Mouse (Mus musculus) lung, adult 2 months (tissue): Measurements from ENCODE around the gene Prelp. TPM values are rescaled to one million over a fixed set of nuclear protein-coding genes. Genes with fewer than 3 reads are reported as not detected.
A peak's percentile ranks its signal among the peaks of the same experiment; 100 is the strongest.

Source experiments
- DNase-seq: peaks from one replicate; pipeline ENCODE4 v3.0.0; 2022
- H3K4me1 ChIP-seq: fragments of 200-500 bp; 2 replicates; pipeline ENCODE4 v1.6.1; 2011; ENCODE audit warnings: low read length; ENCODE audit not compliant: control insufficient read depth, insufficient read depth
- H3K4me3 ChIP-seq: fragments of 200-500 bp; replicated peaks from 2 replicates; pipeline ENCODE3; 2011; ENCODE audit warnings: low read depth, mild to moderate bottlenecking, control low read depth, low read length; ENCODE audit errors: extremely low read depth
- CTCF ChIP-seq: fragments of 200-500 bp; IDR thresholded peaks from 2 replicates; pipeline ENCODE4 v1.5.1; 2011; ENCODE audit warnings: mild to moderate bottlenecking, low read length, control low read depth; ENCODE audit not compliant: insufficient read depth
- POLR2A ChIP-seq: fragments of 200-500 bp; IDR thresholded peaks from 2 replicates; pipeline ENCODE4 v1.6.1; 2011; ENCODE audit warnings: low read depth, mild to moderate bottlenecking, control low read depth, low read length, borderline replicate concordance; ENCODE audit errors: extremely low read depth
- WGBS: fragments of 180-500 bp; shearing (Covaris S2); methylation state at CpG from one replicate; pipeline ENCODE4 v1.1.7; 2018; 5-methylcytosine and 5-hydroxymethylcytosine counted together
- polyA plus RNA-seq: library from polyadenylated mRNA; depleted of rRNA; stranded (reverse); fragments of >200 nt; gene quantifications from 2 replicates; pipeline ENCODE4 v1.2.3, GENCODE M21; 2012

The Prelp gene
- polyA plus RNA-seq, 1 experiment: 202 TPM

DNA sequence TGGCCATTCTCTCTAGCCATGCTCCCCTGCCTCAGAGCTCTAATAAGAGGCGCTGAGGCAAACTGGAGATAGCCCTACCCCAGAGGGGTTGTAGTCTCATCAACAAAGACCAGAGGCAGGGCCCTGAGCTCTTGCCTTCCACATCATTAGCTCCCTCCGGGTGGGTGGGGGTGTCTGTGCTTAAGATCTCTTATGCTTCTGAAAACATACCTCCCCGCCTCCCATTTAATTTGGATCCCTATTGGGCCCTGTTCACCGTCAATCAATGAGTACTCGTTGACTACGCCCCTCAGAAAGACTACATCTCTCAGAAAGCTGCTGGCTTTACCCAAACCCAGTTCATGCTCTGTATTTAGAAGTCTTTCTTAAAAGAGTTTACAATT is 3.1 kb downstream of the Prelp start:
- no peak for DNase-seq
- TF ChIP-seq CTCF (no peak), POLR2A (peak; percentile 15; the same call in 1 of the 2 replicates)
- 52% methylated on average over 6 of the region's 6 CpGs for WGBS
- Histone ChIP-seq H3K4me3 (peak overlapping the region; percentile 56), H3K4me1 (peaks cover 38% of the 10 kb centered on the region)

DNA sequence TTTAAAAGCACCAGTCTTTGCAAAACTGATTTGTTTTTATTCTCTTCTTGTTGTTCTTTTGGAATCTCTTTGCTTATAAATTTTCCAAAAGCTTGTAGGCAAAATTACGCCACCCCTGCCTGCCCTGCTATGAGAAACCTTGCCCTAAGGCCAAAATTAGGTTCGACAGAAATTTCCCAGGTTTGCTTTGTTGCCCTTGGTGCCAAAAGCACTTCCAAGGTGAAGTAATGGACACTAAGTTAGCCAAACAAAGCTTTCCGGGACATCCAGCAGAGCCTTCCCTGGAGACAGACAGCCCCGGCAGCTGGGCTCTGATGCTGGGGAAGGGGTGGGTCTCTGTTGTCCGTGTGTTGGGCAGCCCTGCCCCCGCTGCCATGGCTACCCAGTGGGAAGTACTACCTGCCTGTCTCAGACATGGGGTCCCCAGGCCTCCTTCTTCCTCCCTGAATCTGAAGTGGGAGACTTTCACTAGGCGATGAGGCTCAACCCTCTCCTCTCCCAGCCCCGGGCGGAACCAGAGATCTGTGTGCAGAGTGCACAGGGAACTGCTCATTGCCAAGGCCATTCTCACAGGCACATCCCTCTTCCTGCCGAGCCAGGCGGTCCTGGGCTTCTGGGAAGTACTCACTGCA is 3.6 kb downstream of the Prelp start:
- Histone ChIP-seq H3K4me3 (peak overlapping the region; percentile 33), H3K4me1 (peaks cover 38% of the 10 kb centered on the region)
- TF ChIP-seq POLR2A (peak; percentile 18; the same call in 1 of the 2 replicates), CTCF (no peak)
- WGBS: 23% methylated on average over 11 of the region's 11 CpGs
- peak; percentile 46 for DNase-seq

DNA sequence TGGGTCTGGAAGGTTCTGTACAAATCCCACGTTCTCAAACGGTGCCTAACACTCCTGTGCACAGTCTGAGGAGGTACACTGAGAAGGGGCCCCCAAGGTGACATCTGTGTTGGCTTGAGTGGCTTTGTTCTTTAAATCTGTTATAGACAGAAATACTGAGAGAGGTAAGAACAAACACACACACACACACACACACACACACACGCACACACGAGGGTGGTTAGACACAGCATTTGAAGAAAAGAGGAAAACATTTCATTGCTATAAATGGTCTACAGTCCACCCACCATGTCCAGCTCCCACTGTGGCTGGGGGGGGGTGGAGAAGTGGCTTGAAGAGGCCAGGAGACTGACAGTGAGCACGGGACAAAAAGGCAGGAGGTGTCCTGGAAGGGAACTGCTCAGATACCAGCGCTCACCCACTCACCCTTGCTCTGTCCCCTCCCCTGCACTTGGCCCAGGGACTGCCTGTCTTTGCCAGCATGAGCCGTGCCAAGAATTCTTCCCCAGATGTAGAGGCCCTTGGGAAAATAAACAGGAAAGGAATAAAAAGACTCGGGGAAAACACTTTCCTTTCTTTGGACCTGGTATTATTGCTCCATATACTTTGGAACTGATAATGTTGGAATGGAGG is 5.4 kb downstream of the Prelp start:
- 24% methylated on average over 8 of the region's 8 CpGs for WGBS
- TF ChIP-seq POLR2A: no peak; the same call in 1 of the 2 replicates
- no peak for TF ChIP-seq CTCF
- H3K4me3 ChIP-seq: no peak overlapping the region
- H3K4me1 ChIP-seq: peaks cover 31% of the 10 kb centered on the region
- peak; percentile 80 for DNase-seq

DNA sequence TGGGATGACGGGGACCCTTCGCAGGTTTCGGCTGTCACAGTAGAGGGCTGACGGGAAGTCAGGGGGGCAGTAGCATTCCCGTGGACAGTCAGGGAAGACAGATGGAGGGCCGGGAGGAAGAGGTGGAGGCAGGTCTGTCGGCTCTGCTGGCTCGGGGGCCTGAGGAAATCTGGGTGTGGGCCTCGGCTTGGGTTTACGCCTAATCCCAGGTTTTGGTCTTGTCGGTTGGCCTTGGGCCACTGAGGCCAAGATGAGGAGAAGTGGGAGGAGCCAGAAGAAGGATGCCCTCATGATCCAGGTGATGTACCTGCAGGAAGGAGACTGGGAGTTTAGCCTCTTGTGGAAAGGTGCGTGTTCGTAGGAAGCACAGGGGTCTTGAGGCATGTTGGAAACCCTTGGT is 6.1 kb downstream of the Prelp start:
- TF ChIP-seq POLR2A (no peak), CTCF (no peak)
- 74% methylated on average over 13 of the region's 13 CpGs for WGBS
- no peak overlapping the region for H3K4me3 ChIP-seq
- DNase-seq: no peak
- peaks cover 30% of the 10 kb centered on the region for H3K4me1 ChIP-seq

DNA sequence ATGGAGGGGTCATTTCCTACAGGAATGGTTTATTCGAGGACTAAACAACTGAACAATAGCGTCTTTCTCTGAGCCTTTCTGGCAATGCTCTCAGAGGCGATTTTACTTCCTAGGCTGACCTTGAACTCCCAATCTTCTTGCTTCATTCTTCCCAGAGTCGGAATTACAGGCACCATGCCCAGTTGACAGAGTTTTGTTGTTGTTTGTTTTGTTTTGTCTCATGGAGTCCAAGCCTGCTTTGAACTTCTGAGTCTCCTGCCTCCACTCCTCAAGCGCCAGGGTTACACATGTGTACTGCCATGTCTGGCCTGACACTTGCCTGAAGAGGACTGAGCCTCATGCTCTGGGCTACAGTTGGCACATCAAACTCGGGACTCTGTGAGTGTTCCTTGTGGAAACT is 8.2 kb downstream of the Prelp start:
- WGBS: 47% methylated on average over 6 of the region's 6 CpGs
- peaks cover 31% of the 10 kb centered on the region for H3K4me1 ChIP-seq
- TF ChIP-seq POLR2A (no peak), CTCF (no peak)

DNA sequence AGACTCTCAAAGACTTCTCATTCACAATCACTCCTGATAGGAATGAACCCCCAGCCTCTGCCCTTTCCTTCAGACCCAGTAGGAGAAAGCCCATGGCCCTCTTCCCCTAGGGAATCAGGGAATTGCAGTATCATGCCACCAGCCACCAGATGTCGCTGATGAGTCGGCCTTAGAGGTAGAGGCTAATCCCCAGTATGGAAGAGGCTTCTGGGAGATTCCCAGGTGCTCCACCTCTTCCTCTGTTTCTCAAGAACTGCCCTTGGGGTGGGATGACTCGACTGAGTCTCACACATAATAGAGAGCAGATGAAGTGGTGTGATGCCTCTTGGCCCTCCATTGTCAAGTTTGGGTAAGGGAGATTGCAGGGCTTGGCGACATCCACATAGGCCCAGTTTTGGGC is 9.8 kb downstream of the Prelp start:
- WGBS: 17% methylated on average over 4 of the region's 4 CpGs
- Histone ChIP-seq H3K4me1 (peaks cover 21% of the 10 kb centered on the region), H3K4me3 (no peak overlapping the region)
- peak; percentile 75 for DNase-seq
- TF ChIP-seq POLR2A: 0 out of 2 replicates have a peak, but pooled peaks have one; percentile 12
- TF ChIP-seq CTCF: peak; percentile 97

More for the DNA sequence above, 8.2 kb downstream of the Prelp start:
- no peak overlapping the region for H3K4me3 ChIP-seq
- DNase-seq: no peak

DNA sequence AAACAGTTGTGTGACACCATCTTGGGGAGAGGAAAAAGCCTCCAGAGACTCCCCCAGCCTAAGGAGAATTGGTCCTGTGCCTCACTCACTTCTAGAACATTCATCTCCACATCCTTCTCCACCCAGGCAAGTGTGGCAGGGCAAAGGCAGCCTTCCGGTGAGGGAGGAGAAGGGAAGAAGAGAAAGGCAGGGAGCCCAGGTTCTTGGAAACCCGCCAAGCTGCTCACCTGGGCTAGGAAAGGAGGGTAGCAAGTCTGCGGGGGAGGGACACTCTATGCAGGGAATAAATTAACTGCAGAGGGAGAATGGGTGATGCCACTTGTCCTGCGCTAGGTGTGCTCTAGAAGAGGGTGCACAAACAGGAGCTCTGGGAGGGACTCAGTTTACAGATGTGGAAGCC is 10.2 kb downstream of the Prelp start:
- Histone ChIP-seq H3K4me3 (no peak overlapping the region), H3K4me1 (peaks cover 17% of the 10 kb centered on the region)
- 64% methylated on average over 4 of the region's 4 CpGs for WGBS
- no peak for DNase-seq
- no peak for TF ChIP-seq CTCF
- TF ChIP-seq POLR2A: no peak

DNA sequence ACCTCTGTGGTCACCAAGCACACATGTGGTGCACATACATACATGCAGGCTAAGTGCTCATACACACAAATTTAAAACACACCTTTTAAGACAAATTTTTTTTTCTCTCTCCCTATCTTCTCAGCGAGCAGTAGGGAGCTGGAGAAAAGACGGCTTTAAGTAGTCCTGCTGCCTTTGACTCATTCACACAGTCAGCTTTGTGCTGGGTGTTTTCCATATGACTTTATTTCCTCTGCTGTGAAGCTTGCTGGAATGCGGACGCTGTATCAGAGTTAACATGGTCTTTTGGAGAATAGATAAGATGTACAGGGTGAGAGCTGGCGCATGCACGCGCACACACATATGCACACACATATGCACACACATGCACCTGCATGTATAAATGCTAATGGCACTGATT is 11.1 kb downstream of the Prelp start:
- peaks cover 12% of the 10 kb centered on the region; the same call in 1 of the 2 replicates for H3K4me1 ChIP-seq
- no peak overlapping the region for H3K4me3 ChIP-seq
- DNase-seq: no peak
- 93% methylated on average over 7 of the region's 7 CpGs for WGBS
- TF ChIP-seq POLR2A (no peak), CTCF (no peak)

DNA sequence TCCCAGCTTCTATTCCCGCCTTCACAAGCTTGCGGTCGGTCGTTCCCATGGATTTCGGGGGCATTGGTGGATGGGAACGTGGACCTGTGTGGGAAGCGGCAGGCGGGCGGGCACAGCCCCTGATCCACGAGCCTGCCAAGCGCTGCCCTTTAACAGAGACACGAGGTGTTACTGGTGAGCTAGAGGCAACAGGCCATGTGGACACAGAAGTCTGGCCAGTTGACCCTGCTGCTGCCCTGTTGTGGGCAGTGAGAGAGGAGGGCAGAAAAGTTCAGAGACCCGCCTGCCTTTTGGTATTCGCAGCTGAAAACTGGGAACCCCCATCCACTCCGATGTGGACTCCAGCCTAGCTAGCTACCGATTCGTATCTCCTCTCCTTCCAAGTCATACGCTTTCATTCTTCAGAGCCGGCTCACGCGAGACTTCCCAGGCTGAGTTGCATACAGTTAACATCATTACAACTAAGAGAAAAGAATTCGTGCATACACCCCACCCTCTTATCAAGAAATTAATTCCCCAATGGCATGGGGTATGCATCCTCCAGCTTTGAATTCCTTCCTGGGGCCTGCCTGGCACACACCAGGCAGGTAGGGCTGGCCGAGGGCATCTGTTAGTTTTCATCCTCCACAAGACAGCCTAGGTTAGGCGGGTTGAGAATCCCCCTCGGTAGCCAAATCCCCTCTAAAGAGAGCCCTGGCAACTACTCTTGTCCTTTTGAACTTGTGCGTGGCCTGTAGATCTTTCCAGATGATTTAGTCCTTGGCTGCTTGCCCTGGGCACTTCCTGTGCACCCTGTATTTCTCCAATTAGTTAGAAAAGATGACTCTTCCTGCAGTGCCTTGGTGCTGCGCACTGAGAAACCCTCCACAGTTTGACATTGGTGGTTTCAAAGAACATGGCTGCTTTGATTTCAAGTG is 12.3 kb downstream of the Prelp start:
- Histone ChIP-seq H3K4me1 (peaks cover 12% of the 10 kb centered on the region; the same call in 1 of the 2 replicates), H3K4me3 (peak overlapping the region; percentile 5)
- TF ChIP-seq POLR2A (no peak), CTCF (no peak)
- 9% methylated on average over 27 of the region's 27 CpGs for WGBS
- no peak for DNase-seq
